Mouse (Mus musculus) thymus, postnatal 10 days (tissue): Measurements from ENCODE around the gene Aldh5a1.
A peak's percentile ranks its signal among the peaks of the same experiment; 100 is the strongest.

Source experiments
- DNase-seq, 2 experiments: peaks; one replicate each; pipeline ENCODE4 v3.0.0; 2021; ENCODE audit warnings: low spot score in 2 of 2

Aldh5a1 gene

GRCm38 (mm10) chr13:24933199-24933598, 4.3 kb downstream of the Aldh5a1 start:
- DNase-seq: no peak

GRCm38 (mm10) chr13:24930591-24930990, 6.9 kb downstream of the Aldh5a1 start:
- DNase-seq: no peak

GRCm38 (mm10) chr13:24923991-24924390, 13.5 kb downstream of the Aldh5a1 start:
- no peak for DNase-seq

GRCm38 (mm10) chr13:24921281-24921680, 16.2 kb downstream of the Aldh5a1 start:
- DNase-seq: peak in 1 of 2 experiments; percentile 26

GRCm38 (mm10) chr13:24920333-24920977, 17.0 kb downstream of the Aldh5a1 start:
- peak; percentile 34 to 77 for DNase-seq

- DNase-seq: no peak
Observed at GRCm38 (mm10) chr13:24915831-24916230, 21.6 kb downstream of the Aldh5a1 start.

GRCm38 (mm10) chr13:24914915-24915314, 22.5 kb downstream of the Aldh5a1 start:
- DNase-seq: no peak

- no peak for DNase-seq
Observed at GRCm38 (mm10) chr13:24913576-24913975, 23.9 kb downstream of the Aldh5a1 start.

- DNase-seq: no peak
Observed at GRCm38 (mm10) chr13:24909112-24909511, 28.3 kb downstream of the Aldh5a1 start.

- DNase-seq: no peak
Observed at GRCm38 (mm10) chr13:24906831-24907570, 30.5 kb downstream of the Aldh5a1 start.

GRCm38 (mm10) chr13:24905422-24905821, 32.0 kb downstream of the Aldh5a1 start:
- DNase-seq: no peak

- DNase-seq: no peak
Observed at GRCm38 (mm10) chr13:24903412-24903811, 34.0 kb downstream of the Aldh5a1 start.

- DNase-seq: no peak
Observed at GRCm38 (mm10) chr13:24901916-24902315, 35.5 kb downstream of the Aldh5a1 start.

GRCm38 (mm10) chr13:24893880-24894279, 43.6 kb downstream of the Aldh5a1 start:
- no peak for DNase-seq

- DNase-seq: no peak
Observed at GRCm38 (mm10) chr13:24892516-24892915, 44.9 kb downstream of the Aldh5a1 start.

GRCm38 (mm10) chr13:24889554-24889953, 47.9 kb downstream of the Aldh5a1 start:
- no peak for DNase-seq

GRCm38 (mm10) chr13:24882411-24882810, 55.0 kb downstream of the Aldh5a1 start:
- peak in 1 of 2 experiments; percentile 11 for DNase-seq

GRCm38 (mm10) chr13:24880704-24881103, 56.8 kb downstream of the Aldh5a1 start:
- no peak for DNase-seq

- no peak for DNase-seq
Observed at GRCm38 (mm10) chr13:24880208-24880607, 57.3 kb downstream of the Aldh5a1 start.

- no peak for DNase-seq
Observed at GRCm38 (mm10) chr13:24879359-24880040, 58.0 kb downstream of the Aldh5a1 start.

- DNase-seq: no peak
Observed at GRCm38 (mm10) chr13:24868233-24868632, 69.2 kb downstream of the Aldh5a1 start.

GRCm38 (mm10) chr13:24867789-24868188, 69.7 kb downstream of the Aldh5a1 start:
- no peak for DNase-seq
